Mouse (Mus musculus) testis, adult 2 months (tissue): ENCODE measurements around the gene Ddx39.

ENCODE experiments used
- CTCF ChIP-seq: fragments of 200-500 bp; IDR thresholded peaks from 2 replicates; pipeline ENCODE4 v1.5.1; 2012; ENCODE audit warnings: low read depth, mild to moderate bottlenecking, inconsistent platforms, low read length, moderate library complexity; ENCODE audit not compliant: control insufficient read depth, insufficient read depth, insufficient replicate concordance
- POLR2A ChIP-seq: fragments of 200-500 bp; IDR thresholded peaks from 2 replicates; pipeline ENCODE4 v1.6.1; 2012; ENCODE audit warnings: low read depth, mild to moderate bottlenecking, inconsistent platforms, low read length, moderate library complexity; ENCODE audit not compliant: control insufficient read depth

- TF ChIP-seq CTCF (no peak), POLR2A (no peak)
These were observed 33.7 kb downstream of the Ddx39 start for GRCm38 (mm10) chr8:83748708-83749107.
